ENCODE assay signal across 19 mouse cellular contexts in genomic region chr6:147575183-147575784, GRCm38 (mm10).
DNase-seq lines count a peak whose midpoint lies in the region; ATAC-seq lines count a peak whose summit lies in the region.
"Had no signal": no experiment of that assay in that cellular context is flagged by ENCODE, and none has a peak within 500 bp of the region (broad histone marks: within the 10 kb centered on the region; RNA-seq: fewer than 3 reads in every experiment).

No protein-coding gene starts in this region.

- H3K9me3 ChIP-seq in hindbrain, embryonic 14.5 days (ENCODE audit: control insufficient read depth, low read length) = no peaks in the 10 kb centered on the region
- no peaks in the 10 kb centered on the region for H3K9me3 ChIP-seq in hindbrain, embryonic 12.5 days (replicated peaks)
- no peaks in the 10 kb centered on the region for H3K9me3 ChIP-seq in limb, embryonic 13.5 days
- H3K9me3 ChIP-seq in limb, embryonic 10.5 days (replicated peaks) = no peaks in the 10 kb centered on the region
- H3K9me3 ChIP-seq in embryonic facial prominence, embryonic 14.5 days (ENCODE audit: control insufficient read depth, low read length) = no peaks in the 10 kb centered on the region

- peak; percentile 48; the same call in 1 of the 2 replicates for ATAC-seq in hindbrain, embryonic 14.5 days (ENCODE audit: low FRiP score)
- no peak for ATAC-seq in hindbrain, embryonic 12.5 days (ENCODE audit: low FRiP score)
- peak; percentile 32; the same call in 1 of the 2 replicates for ATAC-seq in limb, embryonic 13.5 days (ENCODE audit: low FRiP score, low read depth)
- ATAC-seq in embryonic facial prominence, embryonic 14.5 days (ENCODE audit: low read depth) = no peak
- no peak for ATAC-seq in frontal cortex, adult (ENCODE audit: low TSS enrichment)
- ATAC-seq: activated CD4-positive, CD25-positive, alpha-beta regulatory T cell, adult 4 months; forebrain, embryonic 14.5 days; intestine, embryonic 16.5 days; Patski had no signal

- no peaks in the 10 kb centered on the region for H3K27me3 ChIP-seq in hindbrain, embryonic 14.5 days (ENCODE audit: control insufficient read depth, insufficient read depth, low read length)
- no peaks in the 10 kb centered on the region for H3K27me3 ChIP-seq in hindbrain, embryonic 12.5 days
- H3K27me3 ChIP-seq in limb, embryonic 13.5 days = no peaks in the 10 kb centered on the region
- no peaks in the 10 kb centered on the region for H3K27me3 ChIP-seq in limb, embryonic 10.5 days (ENCODE audit: low read depth, poor library complexity, severe bottlenecking)
- no peaks in the 10 kb centered on the region for H3K27me3 ChIP-seq in embryonic facial prominence, embryonic 14.5 days (replicated peaks; ENCODE audit: control insufficient read depth, insufficient read depth, low read length)
- H3K27me3 ChIP-seq: Patski had no signal

- DNase-seq in hindbrain, embryonic 14.5 days (ENCODE audit: low spot score) = no peak
- DNase-seq in limb, embryonic 10.5 days (ENCODE audit: low spot score) = no peak
- DNase-seq in cerebellum, adult 9-11 months = peak; percentile 17
- no peak for DNase-seq in embryonic facial prominence, embryonic 14.5 days (ENCODE audit: low spot score)
- no peak for DNase-seq in layer of hippocampus, adult 18-20 months (ENCODE audit: low spot score in 2 of 2)
- DNase-seq: adrenal gland, postnatal 25 days; gastrocnemius, adult 2 months; retina, postnatal 1 day; right cerebral cortex, postnatal 4 days; thymus, postnatal 14 days had no signal

- WGBS in hindbrain, embryonic 14.5 days = 59% methylated on average over 11 of the region's 11 CpGs
- whole genome bisulfite sequencing in hindbrain, embryonic 12.5 days = 62% methylated on average over 11 of the region's 11 CpGs
- 44% methylated on average over 11 of the region's 11 CpGs for WGBS in limb, embryonic 13.5 days
- WGBS in limb, embryonic 10.5 days = 71% methylated on average over 11 of the region's 11 CpGs
- 41% methylated on average over 11 of the region's 11 CpGs for WGBS in embryonic facial prominence, embryonic 14.5 days

- no peak overlapping the region for H3K9ac ChIP-seq in hindbrain, embryonic 14.5 days
- H3K9ac ChIP-seq in hindbrain, embryonic 12.5 days = no peak overlapping the region
- H3K9ac ChIP-seq in limb, embryonic 13.5 days = no peak overlapping the region
- no peak overlapping the region for H3K9ac ChIP-seq in embryonic facial prominence, embryonic 14.5 days (ENCODE audit: low read depth, low read length)
- H3K9ac ChIP-seq: liver, embryonic 14.5 days had no signal

- no peaks in the 10 kb centered on the region for H3K36me3 ChIP-seq in hindbrain, embryonic 14.5 days (replicated peaks; ENCODE audit: control insufficient read depth, insufficient read depth)
- no peaks in the 10 kb centered on the region for H3K36me3 ChIP-seq in hindbrain, embryonic 12.5 days
- no peaks in the 10 kb centered on the region for H3K36me3 ChIP-seq in limb, embryonic 13.5 days
- no peaks in the 10 kb centered on the region for H3K36me3 ChIP-seq in limb, embryonic 10.5 days
- H3K36me3 ChIP-seq in embryonic facial prominence, embryonic 14.5 days (ENCODE audit: control insufficient read depth, insufficient read depth, low read length) = no peaks in the 10 kb centered on the region

- no peak overlapping the region for H3K4me3 ChIP-seq in hindbrain, embryonic 14.5 days (replicated peaks; ENCODE audit: low read length)
- no peak overlapping the region for H3K4me3 ChIP-seq in hindbrain, embryonic 12.5 days
- H3K4me3 ChIP-seq in limb, embryonic 13.5 days = no peak overlapping the region
- H3K4me3 ChIP-seq in limb, embryonic 10.5 days = no peak overlapping the region
- H3K4me3 ChIP-seq in embryonic facial prominence, embryonic 14.5 days (ENCODE audit: low read depth, low read length) = no peak overlapping the region
- H3K4me3 ChIP-seq: erythroblast, embryonic 14.5 days; gastrocnemius, adult 2 months had no signal

- 0 out of 2 replicates have a peak, but pooled peaks cover 3% of the 10 kb centered on the region for H3K4me1 ChIP-seq in hindbrain, embryonic 14.5 days (replicated peaks; ENCODE audit: control insufficient read depth, insufficient read depth, low read length)
- H3K4me1 ChIP-seq in hindbrain, embryonic 12.5 days = peaks cover 8% of the 10 kb centered on the region
- H3K4me1 ChIP-seq in limb, embryonic 13.5 days = peaks cover 12% of the 10 kb centered on the region
- peaks cover 13% of the 10 kb centered on the region for H3K4me1 ChIP-seq in limb, embryonic 10.5 days
- H3K4me1 ChIP-seq in embryonic facial prominence, embryonic 14.5 days (ENCODE audit: control insufficient read depth, insufficient read depth, low read length) = peaks cover 11% of the 10 kb centered on the region

- no peak overlapping the region for H3K4me2 ChIP-seq in hindbrain, embryonic 14.5 days (replicated peaks)
- H3K4me2 ChIP-seq in hindbrain, embryonic 12.5 days (replicated peaks) = no peak overlapping the region
- H3K4me2 ChIP-seq in limb, embryonic 13.5 days (replicated peaks) = no peak overlapping the region
- peak overlapping the region; percentile 24; the same call in 1 of the 2 replicates for H3K4me2 ChIP-seq in embryonic facial prominence, embryonic 14.5 days (ENCODE audit: low read depth, low read length)

- H3K27ac ChIP-seq in hindbrain, embryonic 14.5 days = no peak overlapping the region
- H3K27ac ChIP-seq in hindbrain, embryonic 12.5 days = no peak overlapping the region
- H3K27ac ChIP-seq in limb, embryonic 13.5 days = no peak overlapping the region
- H3K27ac ChIP-seq in limb, embryonic 10.5 days = no peak overlapping the region
- peak overlapping the region; percentile 80 for H3K27ac ChIP-seq in embryonic facial prominence, embryonic 14.5 days (replicated peaks; ENCODE audit: low read depth, low read length)
- H3K27ac ChIP-seq: liver, embryonic 14.5 days had no signal

Comparison
In these comparisons a context has a peak if more than half of its experiments do, and no peak if none do; other contexts are left out.
1. ATAC-seq: peak in hindbrain, embryonic 14.5 days (single experiment) and limb, embryonic 13.5 days (single experiment); none in hindbrain, embryonic 12.5 days (single experiment), embryonic facial prominence, embryonic 14.5 days (single experiment) and frontal cortex, adult (single experiment).